Mouse (Mus musculus) kidney, embryonic 14.5 days (tissue): ENCODE results near the gene Sik1. TPM values are rescaled to one million over a fixed set of nuclear protein-coding genes. Genes with fewer than 3 reads are reported as not detected.
"Not testable (repeated sequence)": the region's sequence is repeated elsewhere in the genome, so short reads cannot be mapped to it uniquely, and the experiment has no call there.

Source experiments
- ATAC-seq: fragments of 200-750 bp; cut with Nextera tagmentation; 2 replicates; pipeline ENCODE4 v1.8.0; 2017; ENCODE audit warnings: moderate number of reproducible peaks, mild to moderate bottlenecking, moderate TSS enrichment, moderate library complexity; ENCODE audit not compliant: low FRiP score, low TSS enrichment
- H3K27ac ChIP-seq: fragments of 300-500 bp; sonication (generic); 2 replicates; pipeline ENCODE4 v1.5.1; 2014; ENCODE audit warnings: low read depth, mild to moderate bottlenecking, low read length, moderate library complexity, mixed read lengths
- H3K27me3 ChIP-seq: fragments of 300-500 bp; sonication (generic); 2 replicates; pipeline ENCODE4 v1.6.1; 2014; ENCODE audit warnings: mild to moderate bottlenecking, low read length; ENCODE audit not compliant: control insufficient read depth, insufficient read depth
- H3K36me3 ChIP-seq: fragments of 300-500 bp; sonication (generic); 2 replicates; pipeline ENCODE4 v1.6.1; 2014; ENCODE audit warnings: low read length, mixed read lengths; ENCODE audit not compliant: control insufficient read depth, insufficient read depth
- H3K4me1 ChIP-seq: fragments of 300-500 bp; sonication (generic); 2 replicates; pipeline ENCODE4 v1.6.1; 2014; ENCODE audit warnings: low read length, mixed read lengths; ENCODE audit not compliant: control insufficient read depth, insufficient read depth
- H3K4me2 ChIP-seq: fragments of 300-500 bp; sonication (generic); replicated peaks from 2 replicates; pipeline ENCODE4 v1.6.1; 2014; ENCODE audit warnings: low read depth, mild to moderate bottlenecking, low read length
- H3K4me3 ChIP-seq: fragments of 300-500 bp; sonication (generic); 2 replicates; pipeline ENCODE4 v1.5.1; 2014; ENCODE audit warnings: mild to moderate bottlenecking, low read length
- H3K9ac ChIP-seq: fragments of 300-500 bp; sonication (generic); 2 replicates; pipeline ENCODE4 v1.6.1; 2014; ENCODE audit warnings: low read depth, mild to moderate bottlenecking, low read length, moderate library complexity
- H3K9me3 ChIP-seq: fragments of 300-500 bp; sonication (generic); 2 replicates; pipeline ENCODE4 v1.6.1; 2016; ENCODE audit warnings: low read length; ENCODE audit not compliant: control insufficient read depth
- WGBS: fragments of 180-500 bp; shearing (Covaris S2); extraction: QIAGEN DNeasy Blood & Tissue Kit; methylation state at CpG from one replicate; pipeline ENCODE4 v1.1.7; 2014; 5-methylcytosine and 5-hydroxymethylcytosine counted together
- polyA plus RNA-seq: library from polyadenylated mRNA; unstranded; fragments of >200 nt; fragmentation: Nextera tagmentation; extraction: Ambion mirVana; gene quantifications from 2 replicates; pipeline ENCODE4 v1.2.1, GENCODE M21; 2014

The Sik1 gene
- polyA plus RNA-seq, 1 experiment from 2014 or later, result 17.3 TPM

- no peaks in the 10 kb centered on the region for H3K9me3 ChIP-seq
- peaks cover 23% of the 10 kb centered on the region for H3K4me1 ChIP-seq
- no peaks in the 10 kb centered on the region for H3K36me3 ChIP-seq
- H3K9ac ChIP-seq, result no peak overlapping the region
- H3K4me3 ChIP-seq, result no peak overlapping the region
- H3K27ac ChIP-seq, result no peak overlapping the region
- 88% methylated on average over 7 of the region's 7 CpGs for WGBS
- no peak for ATAC-seq
- no peak overlapping the region for H3K4me2 ChIP-seq
- no peaks in the 10 kb centered on the region for H3K27me3 ChIP-seq
Observed at GRCm38 (mm10) chr17:31896311-31896710, 40.7 kb upstream of the Sik1 start.

GRCm38 (mm10) chr17:31893371-31894060 lies 37.9 kb upstream of the Sik1 start:
- H3K36me3 ChIP-seq, result no peaks in the 10 kb centered on the region
- WGBS, result 22% methylated on average over 5 of the region's 5 CpGs
- no peak overlapping the region for H3K4me2 ChIP-seq
- H3K27me3 ChIP-seq, result no peaks in the 10 kb centered on the region
- H3K9me3 ChIP-seq, result no peaks in the 10 kb centered on the region
- no peak overlapping the region for H3K4me3 ChIP-seq
- H3K27ac ChIP-seq, result peak overlapping the region; percentile 83
- no peak overlapping the region for H3K9ac ChIP-seq
- peak; percentile 46 for ATAC-seq
- H3K4me1 ChIP-seq, result peaks cover 44% of the 10 kb centered on the region

GRCm38 (mm10) chr17:31892750-31893149 lies 37.1 kb upstream of the Sik1 start:
- 8% methylated on average over 10 of the region's 10 CpGs for WGBS
- Histone ChIP-seq H3K27ac (peak overlapping the region; percentile 83), H3K9ac (no peak overlapping the region)

GRCm38 (mm10) chr17:31891858-31892257 lies 36.3 kb upstream of the Sik1 start:
- no peak overlapping the region for H3K4me3 ChIP-seq
- no peaks in the 10 kb centered on the region for H3K9me3 ChIP-seq
- ATAC-seq, result no peak
- whole genome bisulfite sequencing, result 59% methylated on average over 4 of the region's 4 CpGs
- H3K9ac ChIP-seq, result no peak overlapping the region
- H3K4me1 ChIP-seq, result peaks cover 44% of the 10 kb centered on the region
- no peaks in the 10 kb centered on the region for H3K36me3 ChIP-seq
- H3K27me3 ChIP-seq, result no peaks in the 10 kb centered on the region
- H3K27ac ChIP-seq, result peak overlapping the region; percentile 83
- H3K4me2 ChIP-seq, result no peak overlapping the region

More at GRCm38 (mm10) chr17:31892750-31893149, 37.1 kb upstream of the Sik1 start:
- Histone ChIP-seq H3K4me1 (peaks cover 44% of the 10 kb centered on the region), H3K9me3 (no peaks in the 10 kb centered on the region), H3K36me3 (no peaks in the 10 kb centered on the region), H3K4me2 (no peak overlapping the region; the same call in 1 of the 2 replicates), H3K27me3 (no peaks in the 10 kb centered on the region), H3K4me3 (no peak overlapping the region)
- peak; percentile 92 for ATAC-seq

- ATAC-seq, result no peak
- 19% methylated on average over 2 of the region's 2 CpGs for WGBS
- peaks cover 44% of the 10 kb centered on the region for H3K4me1 ChIP-seq
- no peaks in the 10 kb centered on the region for H3K36me3 ChIP-seq
- no peak overlapping the region for H3K4me3 ChIP-seq
- no peaks in the 10 kb centered on the region for H3K9me3 ChIP-seq
- H3K9ac ChIP-seq, result no peak overlapping the region
- no peaks in the 10 kb centered on the region for H3K27me3 ChIP-seq
- H3K27ac ChIP-seq, result peak overlapping the region; percentile 83
- no peak overlapping the region for H3K4me2 ChIP-seq
Observed at GRCm38 (mm10) chr17:31890311-31890951, 34.8 kb upstream of the Sik1 start.

GRCm38 (mm10) chr17:31889446-31890201 lies 34.0 kb upstream of the Sik1 start:
- Histone ChIP-seq H3K9me3 (no peaks in the 10 kb centered on the region), H3K27me3 (no peaks in the 10 kb centered on the region), H3K9ac (no peak overlapping the region), H3K27ac (peak overlapping the region; percentile 83), H3K36me3 (no peaks in the 10 kb centered on the region), H3K4me1 (peaks cover 44% of the 10 kb centered on the region), H3K4me2 (no peak overlapping the region; the same call in 1 of the 2 replicates), H3K4me3 (no peak overlapping the region)
- ATAC-seq, result no peak
- WGBS, result 52% methylated on average over 9 of the region's 9 CpGs

GRCm38 (mm10) chr17:31888540-31888939 lies 32.9 kb upstream of the Sik1 start:
- Histone ChIP-seq H3K9ac (no peak overlapping the region), H3K36me3 (no peaks in the 10 kb centered on the region), H3K27ac (no peak overlapping the region), H3K4me3 (no peak overlapping the region), H3K9me3 (no peaks in the 10 kb centered on the region), H3K4me1 (peaks cover 41% of the 10 kb centered on the region), H3K4me2 (no peak overlapping the region), H3K27me3 (no peaks in the 10 kb centered on the region)
- ATAC-seq, result no peak
- WGBS, result 71% methylated on average over 6 of the region's 6 CpGs

- H3K4me1 ChIP-seq, H3K36me3 ChIP-seq, ATAC-seq, H3K9ac ChIP-seq, H3K9me3 ChIP-seq, H3K27me3 ChIP-seq, H3K4me2 ChIP-seq, H3K27ac ChIP-seq, H3K4me3 ChIP-seq: not testable (repeated sequence)
- WGBS, result 75% methylated on average over 1 of the region's 1 CpGs
Observed at GRCm38 (mm10) chr17:31884676-31885075, 29.1 kb upstream of the Sik1 start.

GRCm38 (mm10) chr17:31879406-31879805 lies 23.8 kb upstream of the Sik1 start:
- ATAC-seq, result no peak
- Histone ChIP-seq H3K36me3 (no peaks in the 10 kb centered on the region), H3K4me3 (no peak overlapping the region), H3K4me1 (peaks cover 10% of the 10 kb centered on the region), H3K4me2 (no peak overlapping the region), H3K9me3 (no peaks in the 10 kb centered on the region), H3K9ac (no peak overlapping the region), H3K27me3 (no peaks in the 10 kb centered on the region), H3K27ac (no peak overlapping the region)
- 86% methylated on average over 10 of the region's 10 CpGs for WGBS
